Mouse (Mus musculus) ES-E14 (cell line): ENCODE results near the gene Rps19bp1. TPM values are rescaled to one million over a fixed set of nuclear protein-coding genes. Genes with fewer than 3 reads are reported as not detected.
A peak's percentile ranks its signal among the peaks of the same experiment; 100 is the strongest.

Source experiments
- DNase-seq: peaks from one replicate; pipeline ENCODE4 v3.0.0-alpha.2; 2013; ENCODE audit warnings: low read depth, low spot score
- H3K27ac ChIP-seq: 2 replicates; pipeline ENCODE4 v1.5.1; 2012; ENCODE audit warnings: low read depth, mild to moderate bottlenecking, low read length, moderate library complexity, mixed read lengths; ENCODE audit not compliant: poor library complexity, insufficient read depth, severe bottlenecking
- H3K36me3 ChIP-seq: 2 replicates; pipeline ENCODE4 v1.6.1; 2012; ENCODE audit warnings: mild to moderate bottlenecking, low read length, moderate library complexity, mixed read lengths; ENCODE audit not compliant: control insufficient read depth, poor library complexity, insufficient read depth, severe bottlenecking
- H3K4me1 ChIP-seq, 2 experiments: fragments of 150-350 bp in 1 of 2; sonication (generic) in 1 of 2; 2 replicates each; pipeline ENCODE4 v1.6.1; 2012; ENCODE audit warnings: low read length in 2 of 2, mild to moderate bottlenecking in 1 of 2, mixed read lengths in 1 of 2; ENCODE audit not compliant: control insufficient read depth in 2 of 2, insufficient read depth in 2 of 2, poor library complexity in 1 of 2
- H3K4me3 ChIP-seq, 2 experiments: fragments of 150-350 bp in 1 of 2; sonication (generic) in 1 of 2; 2 replicates each; pipeline ENCODE4 v1.5.1; 2012; ENCODE audit warnings: low read length in 2 of 2, low read depth in 1 of 2, mild to moderate bottlenecking in 1 of 2, mixed read lengths in 1 of 2; ENCODE audit not compliant: insufficient read depth in 1 of 2, poor library complexity in 1 of 2, severe bottlenecking in 1 of 2
- H3K9ac ChIP-seq: 2 replicates; pipeline ENCODE4 v1.6.1; 2012; ENCODE audit warnings: low read depth, mild to moderate bottlenecking, low read length, mixed read lengths; ENCODE audit not compliant: poor library complexity, insufficient read depth, severe bottlenecking
- H3K9me3 ChIP-seq: fragments of 150-350 bp; sonication (generic); 2 replicates; pipeline ENCODE4 v1.6.1; 2012; ENCODE audit warnings: low read depth, mild to moderate bottlenecking, low read length; ENCODE audit not compliant: control insufficient read depth, insufficient read depth
- CHD2 ChIP-seq: IDR thresholded peaks from 2 replicates; pipeline ENCODE4 v1.6.1; 2014; ENCODE audit warnings: mild to moderate bottlenecking, low read depth, low read length, inconsistent platforms
- HCFC1 ChIP-seq: IDR thresholded peaks from 2 replicates; pipeline ENCODE4 v1.6.1; 2012; ENCODE audit warnings: low read length, inconsistent platforms, borderline replicate concordance; ENCODE audit not compliant: insufficient read depth
- MAFK ChIP-seq: IDR thresholded peaks from 2 replicates; pipeline ENCODE4 v1.6.1; 2014; ENCODE audit warnings: mild to moderate bottlenecking, low read depth, low read length, inconsistent platforms; ENCODE audit not compliant: insufficient read depth
- ZC3H11A ChIP-seq: IDR thresholded peaks from 2 replicates; pipeline ENCODE4 v1.6.1; 2012; ENCODE audit warnings: low read depth, mild to moderate bottlenecking, inconsistent platforms, low read length, borderline replicate concordance
- ZNF384 ChIP-seq: IDR thresholded peaks from 2 replicates; pipeline ENCODE4 v1.6.1; 2012; ENCODE audit warnings: low read depth, low read length, inconsistent platforms
- in situ Hi-C, 2 experiments: fragments of 600-800 bp; cut with MboI; formaldehyde crosslinking; loops; one replicate each; pipeline ENCODE4 v1.15.1; 2025; ENCODE audit warnings: low sequenced_read_pairs in 2 of 2, inconsistent platforms in 1 of 2; ENCODE audit not compliant: unreplicated experiment in 2 of 2
- total RNA-seq: library from RNA; depleted of rRNA; stranded (reverse); fragments of 300-350 nt; gene quantifications from 2 replicates; pipeline ENCODE4 v1.2.3, GENCODE M21; 2012

Gene Rps19bp1
- total RNA-seq, 1 experiment = 59.4 TPM

- Histone ChIP-seq H3K4me1 (peaks cover 0 to 8% of the 10 kb centered on the region in 2 experiments; a peak in 1 of 4 replicates), H3K27ac (peak overlapping the region; percentile 61; the same call in 1 of the 2 replicates), H3K36me3 (peaks cover 35% of the 10 kb centered on the region), H3K4me3 (peak overlapping the region; percentile 63 to 64; a peak in 3 of 4 replicates), H3K9ac (peak overlapping the region; percentile 74), H3K9me3 (no peaks in the 10 kb centered on the region)
- DNase-seq = no peak
- in situ Hi-C loops = no loop called here
- no peak for TF ChIP-seq HCFC1
- no peak for TF ChIP-seq CHD2
- TF ChIP-seq ZC3H11A = no peak
- TF ChIP-seq MAFK = no peak
- no peak for TF ChIP-seq ZNF384
Observed at GRCm38 (mm10) chr15:80254207-80254606, 9.9 kb downstream of the Rps19bp1 start.

- no peak for DNase-seq
- Histone ChIP-seq H3K4me1 (peaks cover 0 to 5% of the 10 kb centered on the region in 2 experiments; a peak in 1 of 4 replicates), H3K9me3 (no peaks in the 10 kb centered on the region), H3K9ac (no peak overlapping the region), H3K4me3 (no peak overlapping the region), H3K27ac (no peak overlapping the region), H3K36me3 (peaks cover 38% of the 10 kb centered on the region)
- in situ Hi-C loops = no loop called here
- TF ChIP-seq MAFK (no peak), HCFC1 (no peak), ZNF384 (no peak), ZC3H11A (no peak), CHD2 (no peak)
Observed at GRCm38 (mm10) chr15:80253530-80253929, 10.6 kb downstream of the Rps19bp1 start.

GRCm38 (mm10) chr15:80250586-80250985 is 13.5 kb downstream of the Rps19bp1 start:
- H3K27ac ChIP-seq = no peak overlapping the region
- no peaks in the 10 kb centered on the region for H3K4me1 ChIP-seq
- H3K4me3 ChIP-seq = no peak overlapping the region
- peaks cover 34% of the 10 kb centered on the region for H3K36me3 ChIP-seq
- no peak for TF ChIP-seq HCFC1
- TF ChIP-seq MAFK = no peak
- no peak for TF ChIP-seq ZC3H11A
- TF ChIP-seq CHD2 = no peak
- no peak for TF ChIP-seq ZNF384
- DNase-seq = no peak
- in situ Hi-C loops = no loop called here
- no peaks in the 10 kb centered on the region for H3K9me3 ChIP-seq
- no peak overlapping the region for H3K9ac ChIP-seq

DNA sequence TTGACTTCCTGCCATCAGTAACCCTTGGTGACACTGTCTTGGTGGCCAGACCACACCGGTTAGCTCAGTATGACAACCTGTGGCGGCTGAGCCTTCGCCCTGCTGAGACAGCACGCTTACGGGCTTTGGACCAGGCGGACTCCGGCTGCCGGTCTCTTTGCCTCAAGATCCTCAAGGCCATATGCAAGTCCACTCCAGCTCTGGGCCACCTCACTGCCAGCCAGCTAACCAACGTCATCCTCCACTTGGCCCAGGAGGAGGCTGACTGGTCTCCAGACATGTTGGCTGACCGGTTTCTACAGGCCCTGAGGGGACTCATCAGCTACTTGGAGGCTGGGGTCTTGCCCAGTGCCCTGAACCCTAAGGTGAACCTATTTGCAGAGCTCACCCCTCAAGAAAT is 14.4 kb downstream of the Rps19bp1 start:
- H3K9ac ChIP-seq = no peak overlapping the region
- in situ Hi-C loops = no loop called here
- no peaks in the 10 kb centered on the region for H3K4me1 ChIP-seq
- peaks cover 35% of the 10 kb centered on the region for H3K36me3 ChIP-seq
- H3K4me3 ChIP-seq = no peak overlapping the region
- no peak overlapping the region for H3K27ac ChIP-seq
- TF ChIP-seq ZC3H11A (no peak), CHD2 (no peak), ZNF384 (no peak), HCFC1 (no peak), MAFK (no peak)
- no peaks in the 10 kb centered on the region for H3K9me3 ChIP-seq
- no peak for DNase-seq

GRCm38 (mm10) chr15:80248596-80248995 is 15.5 kb downstream of the Rps19bp1 start:
- Histone ChIP-seq H3K9me3 (no peaks in the 10 kb centered on the region), H3K27ac (no peak overlapping the region), H3K36me3 (peaks cover 36% of the 10 kb centered on the region), H3K4me3 (no peak overlapping the region), H3K9ac (no peak overlapping the region), H3K4me1 (no peaks in the 10 kb centered on the region)
- DNase-seq = no peak
- TF ChIP-seq ZNF384 (no peak), MAFK (no peak), HCFC1 (no peak), ZC3H11A (no peak), CHD2 (no peak)
- in situ Hi-C loops = no loop called here
